Mouse (Mus musculus): ENCODE results near the gene Polg. TPM values are rescaled to one million over a fixed set of nuclear protein-coding genes. Genes with fewer than 3 reads are reported as not detected.

Gene Polg
- polyA plus RNA-seq, 1 experiment from 2014 or later, result 45.1 TPM

DNA sequence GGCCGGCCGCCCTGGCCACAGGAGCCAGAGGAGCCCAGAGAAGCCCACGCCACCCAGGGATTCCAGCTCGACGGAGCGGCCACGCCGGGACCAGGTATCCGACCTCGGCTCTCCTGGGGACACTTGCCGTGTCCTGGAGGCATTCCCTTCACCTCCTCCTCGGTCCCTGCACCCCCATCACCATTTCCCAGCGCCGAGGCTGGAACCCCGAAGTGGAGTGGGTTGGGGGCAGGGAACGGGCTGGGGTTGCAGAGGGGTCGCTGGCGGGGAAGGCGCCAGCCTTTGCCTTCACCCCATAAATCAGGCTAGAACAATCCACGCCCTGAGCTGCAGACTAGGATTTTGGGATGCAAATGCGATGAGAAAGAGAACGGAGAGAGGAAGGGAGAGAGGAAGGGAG lies 39.2 kb upstream of the Polg start:
- Histone ChIP-seq H3K9ac (ENCODE audit: low read length) (peak overlapping the region; percentile 99), H3K4me2 (ENCODE audit: low read depth) (peak overlapping the region; percentile 94), H3K27me3 (ENCODE audit: control insufficient read depth, insufficient read depth, low read length) (peaks cover 89% of the 10 kb centered on the region), H3K4me1 (ENCODE audit: control insufficient read depth, insufficient read depth, low read length) (peaks cover 13% of the 10 kb centered on the region), H3K36me3 (ENCODE audit: control insufficient read depth, insufficient read depth, low read length) (peaks cover 4% of the 10 kb centered on the region; the same call in 1 of the 2 replicates), H3K9me3 (ENCODE audit: control insufficient read depth, low read length) (no peaks in the 10 kb centered on the region), H3K4me3 (ENCODE audit: low read depth, low read length) (peak overlapping the region; percentile 84), H3K27ac (ENCODE audit: low read depth, low read length) (peak overlapping the region; percentile 99)
- peak; percentile 10; the same call in 1 of the 2 replicates for ATAC-seq (ENCODE audit: insufficient read depth, low FRiP score, low TSS enrichment)
- DNase-seq (ENCODE audit: low spot score), result peak; percentile 66
- WGBS, result under 1% methylated on average over 22 of the region's 22 CpGs

- WGBS, result under 1% methylated on average over 24 of the region's 42 CpGs
- ATAC-seq (ENCODE audit: insufficient read depth, low FRiP score, low TSS enrichment) (peak; percentile 75), DNase-seq (ENCODE audit: low spot score) (peak; percentile 96)
- no peaks in the 10 kb centered on the region for H3K9me3 ChIP-seq (ENCODE audit: control insufficient read depth, low read length)
- peaks cover 4% of the 10 kb centered on the region; the same call in 1 of the 2 replicates for H3K36me3 ChIP-seq (ENCODE audit: control insufficient read depth, insufficient read depth, low read length)
- H3K27me3 ChIP-seq (ENCODE audit: control insufficient read depth, insufficient read depth, low read length), result peaks cover 92% of the 10 kb centered on the region
- peak overlapping the region; percentile 84 for H3K4me3 ChIP-seq (ENCODE audit: low read depth, low read length)
- H3K4me2 ChIP-seq (ENCODE audit: low read depth), result peak overlapping the region; percentile 94
- peak overlapping the region; percentile 99 for H3K9ac ChIP-seq (ENCODE audit: low read length)
- H3K4me1 ChIP-seq (ENCODE audit: control insufficient read depth, insufficient read depth, low read length), result peaks cover 11% of the 10 kb centered on the region
- peak overlapping the region; percentile 99 for H3K27ac ChIP-seq (ENCODE audit: low read depth, low read length)
Measured at GRCm38 (mm10) chr7:79504723-79505122, 38.6 kb upstream of the Polg start.

- peak overlapping the region; percentile 94 for H3K4me2 ChIP-seq (ENCODE audit: low read depth)
- peaks cover 90% of the 10 kb centered on the region for H3K27me3 ChIP-seq (ENCODE audit: control insufficient read depth, insufficient read depth, low read length)
- DNase-seq (ENCODE audit: low spot score), result no peak
- H3K4me3 ChIP-seq (ENCODE audit: low read depth, low read length), result peak overlapping the region; percentile 84
- H3K9me3 ChIP-seq (ENCODE audit: control insufficient read depth, low read length), result no peaks in the 10 kb centered on the region
- H3K4me1 ChIP-seq (ENCODE audit: control insufficient read depth, insufficient read depth, low read length), result peaks cover 3% of the 10 kb centered on the region
- H3K36me3 ChIP-seq (ENCODE audit: control insufficient read depth, insufficient read depth, low read length), result peaks cover 4% of the 10 kb centered on the region; the same call in 1 of the 2 replicates
- H3K9ac ChIP-seq (ENCODE audit: low read length), result peak overlapping the region; percentile 99
- no peak for ATAC-seq (ENCODE audit: insufficient read depth, low FRiP score, low TSS enrichment)
- WGBS, result 0% methylated on average over 5 of the region's 5 CpGs
- H3K27ac ChIP-seq (ENCODE audit: low read depth, low read length), result peak overlapping the region; percentile 99
Measured at GRCm38 (mm10) chr7:79503656-79504250, 37.6 kb upstream of the Polg start.

GRCm38 (mm10) chr7:79503103-79503455 lies 36.9 kb upstream of the Polg start:
- peak overlapping the region; percentile 99 for H3K27ac ChIP-seq (ENCODE audit: low read depth, low read length)
- H3K4me1 ChIP-seq (ENCODE audit: control insufficient read depth, insufficient read depth, low read length), result no peaks in the 10 kb centered on the region; the same call in 1 of the 2 replicates
- H3K4me2 ChIP-seq (ENCODE audit: low read depth), result peak overlapping the region; percentile 94
- 6% methylated on average over 6 of the region's 6 CpGs for WGBS
- DNase-seq (ENCODE audit: low spot score) (no peak), ATAC-seq (ENCODE audit: insufficient read depth, low FRiP score, low TSS enrichment) (no peak)
- H3K27me3 ChIP-seq (ENCODE audit: control insufficient read depth, insufficient read depth, low read length), result peaks cover 84% of the 10 kb centered on the region
- no peaks in the 10 kb centered on the region for H3K9me3 ChIP-seq (ENCODE audit: control insufficient read depth, low read length)
- 0 out of 2 replicates have a peak, but pooled peaks cover 2% of the 10 kb centered on the region for H3K36me3 ChIP-seq (ENCODE audit: control insufficient read depth, insufficient read depth, low read length)
- peak overlapping the region; percentile 84 for H3K4me3 ChIP-seq (ENCODE audit: low read depth, low read length)
- peak overlapping the region; percentile 99 for H3K9ac ChIP-seq (ENCODE audit: low read length)

DNA sequence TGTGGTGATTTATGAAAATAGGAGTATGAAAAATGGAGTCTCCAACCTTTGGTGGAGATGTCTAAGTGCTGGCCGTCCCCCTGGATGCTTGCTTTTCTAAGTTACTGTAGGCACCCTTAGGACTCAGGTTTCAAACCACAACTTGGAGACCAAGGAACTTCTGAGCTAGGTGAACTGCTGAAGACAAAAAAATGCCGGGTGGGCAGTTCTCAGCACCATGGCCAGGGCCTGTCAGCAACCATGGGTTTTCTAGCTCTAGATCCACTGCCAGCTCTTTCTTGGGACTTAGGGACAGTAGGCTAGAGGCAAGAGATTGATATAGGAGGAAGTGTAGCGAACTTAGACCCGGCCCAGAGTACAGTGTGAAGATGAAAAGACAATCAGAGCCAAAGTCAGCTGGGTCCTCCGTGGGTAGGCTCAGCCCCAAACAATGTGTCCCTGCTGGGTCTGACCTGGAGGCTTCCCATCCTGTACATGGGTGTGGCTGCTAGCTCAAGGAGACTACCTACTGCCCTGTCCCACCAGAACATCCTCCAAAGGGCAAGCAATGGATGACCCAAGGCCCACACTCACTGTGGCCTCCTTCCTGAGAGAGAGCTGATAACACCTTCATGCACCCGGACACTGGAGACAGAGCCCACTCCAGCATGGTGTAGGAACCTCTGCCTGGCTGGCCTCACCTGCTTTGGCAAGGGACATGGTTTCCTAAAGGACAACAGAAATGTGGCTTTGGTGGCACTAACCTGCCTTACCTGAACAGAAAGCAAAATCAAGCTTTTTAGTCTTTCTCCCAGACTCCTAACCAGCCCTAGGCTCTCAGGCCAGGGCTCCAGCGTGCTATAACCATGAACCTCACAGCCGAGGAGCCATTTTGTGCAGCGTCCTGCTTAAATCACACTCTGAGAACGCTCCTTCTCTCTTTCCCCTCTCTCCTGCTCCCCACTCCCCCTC lies 36.3 kb upstream of the Polg start:
- 5% methylated on average over 10 of the region's 10 CpGs for WGBS
- peak overlapping the region; percentile 84 for H3K4me3 ChIP-seq (ENCODE audit: low read depth, low read length)
- H3K27ac ChIP-seq (ENCODE audit: low read depth, low read length), result peak overlapping the region; percentile 99
- H3K36me3 ChIP-seq (ENCODE audit: control insufficient read depth, insufficient read depth, low read length), result 0 out of 2 replicates have a peak, but pooled peaks cover 2% of the 10 kb centered on the region
- peak; percentile 38 for DNase-seq (ENCODE audit: low spot score)
- ATAC-seq (ENCODE audit: insufficient read depth, low FRiP score, low TSS enrichment), result no peak
- no peaks in the 10 kb centered on the region; the same call in 1 of the 2 replicates for H3K4me1 ChIP-seq (ENCODE audit: control insufficient read depth, insufficient read depth, low read length)
- peak overlapping the region; percentile 99 for H3K9ac ChIP-seq (ENCODE audit: low read length)
- H3K27me3 ChIP-seq (ENCODE audit: control insufficient read depth, insufficient read depth, low read length), result peaks cover 82% of the 10 kb centered on the region
- H3K4me2 ChIP-seq (ENCODE audit: low read depth), result peak overlapping the region; percentile 94
- no peaks in the 10 kb centered on the region for H3K9me3 ChIP-seq (ENCODE audit: control insufficient read depth, low read length)

DNA sequence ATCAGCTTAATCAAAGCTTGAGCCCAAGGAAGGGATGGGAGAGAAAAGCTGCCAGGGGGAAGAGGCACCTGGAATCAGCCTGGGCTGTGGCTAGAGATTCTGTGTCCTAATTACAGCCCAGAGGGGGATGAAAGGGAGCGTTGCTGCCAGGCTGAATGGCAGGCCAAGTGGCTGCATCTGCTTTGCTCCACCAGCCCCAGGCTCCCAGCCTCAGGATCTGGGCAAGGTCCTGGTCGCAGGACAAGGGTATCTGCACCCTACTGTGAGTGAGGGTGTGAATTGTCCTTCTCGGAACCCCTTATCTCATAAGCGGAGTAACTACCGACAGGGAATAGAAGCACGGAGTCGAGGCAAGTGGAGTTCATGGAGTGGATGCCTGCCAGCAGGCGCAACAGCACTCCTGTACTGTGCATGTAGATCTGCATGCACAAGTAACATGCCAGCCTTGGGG lies 35.4 kb upstream of the Polg start:
- Histone ChIP-seq H3K4me2 (ENCODE audit: low read depth) (peak overlapping the region; percentile 94), H3K36me3 (ENCODE audit: control insufficient read depth, insufficient read depth, low read length) (0 out of 2 replicates have a peak, but pooled peaks cover 2% of the 10 kb centered on the region), H3K9ac (ENCODE audit: low read length) (peak overlapping the region; percentile 99), H3K27me3 (ENCODE audit: control insufficient read depth, insufficient read depth, low read length) (peaks cover 79% of the 10 kb centered on the region), H3K4me3 (ENCODE audit: low read depth, low read length) (peak overlapping the region; percentile 84), H3K4me1 (ENCODE audit: control insufficient read depth, insufficient read depth, low read length) (peaks cover 5% of the 10 kb centered on the region), H3K9me3 (ENCODE audit: control insufficient read depth, low read length) (no peaks in the 10 kb centered on the region), H3K27ac (ENCODE audit: low read depth, low read length) (peak overlapping the region; percentile 99)
- no peak for DNase-seq (ENCODE audit: low spot score)
- WGBS, result 4% methylated on average over 8 of the region's 8 CpGs
- no peak for ATAC-seq (ENCODE audit: insufficient read depth, low FRiP score, low TSS enrichment)

GRCm38 (mm10) chr7:79500681-79501306 lies 34.6 kb upstream of the Polg start:
- Histone ChIP-seq H3K27ac (ENCODE audit: low read depth, low read length) (peak overlapping the region; percentile 99), H3K27me3 (ENCODE audit: control insufficient read depth, insufficient read depth, low read length) (peaks cover 75% of the 10 kb centered on the region), H3K9ac (ENCODE audit: low read length) (peak overlapping the region; percentile 99), H3K4me1 (ENCODE audit: control insufficient read depth, insufficient read depth, low read length) (peaks cover 11% of the 10 kb centered on the region), H3K36me3 (ENCODE audit: control insufficient read depth, insufficient read depth, low read length) (0 out of 2 replicates have a peak, but pooled peaks cover 2% of the 10 kb centered on the region), H3K4me2 (ENCODE audit: low read depth) (peak overlapping the region; percentile 94), H3K4me3 (ENCODE audit: low read depth, low read length) (peak overlapping the region; percentile 84), H3K9me3 (ENCODE audit: control insufficient read depth, low read length) (no peaks in the 10 kb centered on the region)
- WGBS, result 2% methylated on average over 3 of the region's 3 CpGs
- ATAC-seq (ENCODE audit: insufficient read depth, low FRiP score, low TSS enrichment), result no peak
- no peak for DNase-seq (ENCODE audit: low spot score)
